Mouse (Mus musculus) heart, postnatal 0 days (tissue): ENCODE data around the gene Xrcc5.

ENCODE experiments used
- CTCF ChIP-seq: IDR thresholded peaks from 2 replicates; pipeline ENCODE4 v1.5.1; 2016; ENCODE audit warnings: antibody characterized with exemption, control low read depth, low read depth
- EP300 ChIP-seq: IDR thresholded peaks from 2 replicates; pipeline ENCODE4 v1.6.1; 2016; ENCODE audit warnings: antibody characterized with exemption, low read depth

GRCm38 (mm10) chr1:72315447-72315846 is 8.2 kb downstream of the Xrcc5 start:
- TF ChIP-seq EP300 (no peak), CTCF (no peak)
